Mouse (Mus musculus): ENCODE results near the gene 3300002I08Rik.
"Not testable (repeated sequence)": the region's sequence is repeated elsewhere in the genome, so short reads cannot be mapped to it uniquely, and the experiment has no call there.

The 3300002I08Rik gene

GRCm38 (mm10) chr2:150362113-150362877, at the start of gene 3300002I08Rik:
TSS of gene 3300002I08Rik (minus strand) at chr2:150362765.
- peak; percentile 92 to 95 for DNase-seq (ENCODE audit: low spot score in 2 of 2)

DNA sequence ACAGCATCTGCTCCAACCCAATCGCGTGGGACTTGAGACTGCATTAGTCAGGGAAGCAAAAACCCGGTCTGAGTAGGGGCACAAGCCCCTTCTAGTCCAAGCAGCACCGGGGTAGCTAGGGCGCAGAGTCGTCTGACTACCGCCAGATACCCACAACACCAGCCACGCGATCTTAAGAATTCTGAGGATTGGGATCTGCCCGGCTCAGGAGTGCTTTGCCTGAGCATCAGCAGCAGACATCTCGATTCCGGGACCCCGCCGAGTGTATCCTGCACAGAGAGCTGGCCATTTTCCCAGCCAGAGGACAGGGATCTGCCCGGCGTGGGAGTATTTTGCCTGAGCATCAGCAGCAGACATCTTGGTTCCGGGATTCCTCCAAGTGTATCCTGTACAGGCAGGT, 49.6 kb upstream of the 3300002I08Rik start:
- DNase-seq (ENCODE audit: low spot score in 2 of 2), result not testable (repeated sequence)

- no peak for DNase-seq (ENCODE audit: low spot score in 2 of 2)
These were observed 27.6 kb upstream of the 3300002I08Rik start for GRCm38 (mm10) chr2:150390198-150390597.

DNA sequence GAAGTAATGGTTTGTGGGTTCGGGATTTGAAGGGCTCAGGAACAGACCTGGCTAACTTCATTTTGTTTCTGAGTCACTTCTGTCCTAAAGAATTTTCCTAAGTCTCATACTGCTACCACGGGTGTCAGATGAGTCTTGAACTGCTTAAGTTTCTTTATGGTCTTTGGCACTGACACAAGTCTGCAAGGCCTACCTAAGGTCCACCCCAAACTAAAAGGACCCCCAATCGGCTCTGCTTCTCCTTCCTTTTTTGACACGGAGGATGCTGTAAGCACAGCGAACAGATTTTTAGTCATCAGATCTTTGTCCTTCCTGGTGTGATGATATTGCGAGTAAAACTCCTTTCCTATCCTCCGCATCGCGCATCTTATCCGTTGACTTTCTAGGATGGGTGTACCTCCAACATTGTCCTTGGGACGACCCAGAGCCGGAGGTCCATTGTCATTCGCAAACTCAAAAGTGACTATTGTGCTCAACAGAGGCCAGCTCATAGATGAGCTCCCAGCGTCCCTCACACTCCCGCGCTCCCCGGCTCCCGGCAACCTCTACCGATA, 23.1 kb upstream of the 3300002I08Rik start:
- DNase-seq (ENCODE audit: low spot score in 2 of 2), result not testable (repeated sequence)

DNA sequence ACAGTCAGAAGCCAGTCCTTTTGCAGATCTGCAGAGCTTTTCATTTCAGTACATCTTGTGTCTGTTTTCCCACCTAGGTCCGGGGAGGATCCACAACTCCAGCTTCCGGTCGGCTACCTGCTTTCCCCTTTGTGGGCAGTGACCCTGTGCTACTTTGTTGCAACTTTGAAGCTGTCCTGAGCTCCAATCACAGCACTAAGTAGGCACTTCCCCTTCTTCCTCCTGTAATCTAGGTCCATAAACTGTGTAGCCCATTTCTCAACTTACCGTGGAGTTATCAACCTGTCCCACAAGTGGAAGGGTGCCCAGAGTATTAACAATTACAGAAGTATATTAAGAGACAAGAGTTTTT, 289 bp upstream of the 3300002I08Rik start:
- DNase-seq (ENCODE audit: low spot score in 2 of 2), result no peak

GRCm38 (mm10) chr2:150357136-150357535, 5.4 kb downstream of the 3300002I08Rik start:
- DNase-seq (ENCODE audit: low spot score in 2 of 2), result not testable (repeated sequence)

GRCm38 (mm10) chr2:150323402-150323801, 39.2 kb downstream of the 3300002I08Rik start, which contains the start of gene Gm10130:
TSS of gene Gm10130 (plus strand) at chr2:150323702.
- no peak for DNase-seq (ENCODE audit: low spot score in 2 of 2)

- no peak for DNase-seq (ENCODE audit: low spot score in 2 of 2)
These were observed 43.6 kb downstream of the 3300002I08Rik start for GRCm38 (mm10) chr2:150318973-150319372.

DNA sequence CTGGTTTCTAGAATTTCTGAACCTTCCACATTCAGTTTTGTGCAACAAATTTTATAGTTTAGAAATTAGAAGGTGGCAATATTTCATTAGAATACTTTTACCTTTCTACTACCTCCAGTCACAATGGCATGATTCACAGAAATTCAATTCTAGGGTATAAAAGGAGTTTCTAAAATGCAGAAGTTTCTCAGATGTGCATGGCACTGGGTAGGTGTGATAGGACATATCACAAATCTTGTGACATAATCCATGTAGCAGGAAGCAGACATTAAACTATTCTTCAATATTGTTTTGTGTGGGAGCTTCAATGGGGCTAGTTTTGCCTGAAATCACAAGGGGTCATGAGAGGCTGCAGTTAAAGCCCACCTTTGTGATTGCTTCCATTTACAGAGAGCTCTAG, 46.4 kb downstream of the 3300002I08Rik start:
- DNase-seq (ENCODE audit: low spot score in 2 of 2), result no peak

- peak; percentile 92 to 94 for DNase-seq (ENCODE audit: low spot score in 2 of 2)
These were observed 51.3 kb downstream of the 3300002I08Rik start for GRCm38 (mm10) chr2:150310952-150311884.

- DNase-seq (ENCODE audit: low spot score in 2 of 2), result no peak
These were observed 55.3 kb downstream of the 3300002I08Rik start for GRCm38 (mm10) chr2:150307183-150307773.

GRCm38 (mm10) chr2:150299096-150299495, 63.5 kb downstream of the 3300002I08Rik start:
- DNase-seq (ENCODE audit: low spot score in 2 of 2), result no peak

DNA sequence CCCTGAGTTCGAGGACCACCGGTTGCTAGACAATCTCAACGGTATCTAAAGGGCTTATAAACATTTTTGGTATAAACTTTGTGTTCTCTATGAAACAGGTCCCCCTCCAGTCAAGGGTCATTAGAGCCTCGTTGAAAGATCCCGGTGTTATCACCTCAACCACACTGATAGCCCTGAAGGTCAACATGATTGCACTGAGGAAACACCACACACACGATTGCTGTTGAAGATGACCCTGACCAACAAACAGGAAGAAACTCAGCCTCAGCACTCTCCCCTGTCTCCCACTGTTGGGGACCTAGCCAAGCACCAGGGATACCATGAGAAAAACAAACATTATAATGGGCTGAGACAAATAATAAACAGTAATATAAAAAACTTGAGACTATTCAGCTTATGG, 68.9 kb downstream of the 3300002I08Rik start:
- DNase-seq (ENCODE audit: low spot score in 2 of 2), result no peak

Data from right cerebral cortex, adult 2 months (tissue).